ENCODE assay signal across 8 mouse cellular contexts in genomic region chr11:22560503-22561328, GRCm38 (mm10). TPM values are rescaled to one million over a fixed set of nuclear protein-coding genes. Genes with fewer than 3 reads are reported as not detected.
DNase-seq lines count a peak whose midpoint lies in the region; ATAC-seq lines count a peak whose summit lies in the region.

No protein-coding gene starts in this region.

- H3K36me3 ChIP-seq in hindbrain, embryonic 13.5 days: no peaks in the 10 kb centered on the region
- no peaks in the 10 kb centered on the region for H3K36me3 ChIP-seq in midbrain, embryonic 12.5 days

- no peak overlapping the region for H3K4me3 ChIP-seq in hindbrain, embryonic 13.5 days
- no peak overlapping the region for H3K4me3 ChIP-seq in midbrain, embryonic 12.5 days

- peak; percentile 23 for DNase-seq in A20 (ENCODE audit: low read depth, low spot score)
- DNase-seq in cerebellum, adult 18-20 months: peak; percentile 48 to 57
- peak; percentile 87 to 93 for DNase-seq in frontal cortex, postnatal 36 days (ENCODE audit: low spot score in 2 of 2)
- peak; percentile 74 to 78 for DNase-seq in layer of hippocampus, postnatal 14 days (ENCODE audit: low spot score in 2 of 2)
- peak; percentile 79 for DNase-seq in testis, postnatal 10 days (ENCODE audit: low spot score)
- DNase-seq in spleen, postnatal 14 days (ENCODE audit: low spot score in 2 of 2): no peak

- ATAC-seq in hindbrain, embryonic 13.5 days (ENCODE audit: low FRiP score): peak; percentile 87
- ATAC-seq in midbrain, embryonic 12.5 days (ENCODE audit: low FRiP score, low read depth): peak; percentile 82

- H3K4me2 ChIP-seq in hindbrain, embryonic 13.5 days: no peak overlapping the region
- no peak overlapping the region for H3K4me2 ChIP-seq in midbrain, embryonic 12.5 days (replicated peaks)

- H3K9me3 ChIP-seq in hindbrain, embryonic 13.5 days: no peaks in the 10 kb centered on the region
- no peaks in the 10 kb centered on the region for H3K9me3 ChIP-seq in midbrain, embryonic 12.5 days

- H3K4me1 ChIP-seq in hindbrain, embryonic 13.5 days (replicated peaks): peaks cover 14% of the 10 kb centered on the region
- H3K4me1 ChIP-seq in midbrain, embryonic 12.5 days: peaks cover 15% of the 10 kb centered on the region

- peak overlapping the region; percentile 73 for H3K27ac ChIP-seq in hindbrain, embryonic 13.5 days
- peak overlapping the region; percentile 69 for H3K27ac ChIP-seq in midbrain, embryonic 12.5 days (replicated peaks)

- H3K27me3 ChIP-seq in hindbrain, embryonic 13.5 days: no peaks in the 10 kb centered on the region
- H3K27me3 ChIP-seq in midbrain, embryonic 12.5 days: no peaks in the 10 kb centered on the region

- 31% methylated on average over 6 of the region's 6 CpGs for WGBS in hindbrain, embryonic 13.5 days
- 33% methylated on average over 6 of the region's 6 CpGs for WGBS in midbrain, embryonic 12.5 days

- no peak overlapping the region; the same call in 1 of the 2 replicates for H3K9ac ChIP-seq in hindbrain, embryonic 13.5 days
- no peak overlapping the region for H3K9ac ChIP-seq in midbrain, embryonic 12.5 days (replicated peaks)

RNA-seq across cellular contexts. Expression of gene Tmem17, which starts 48.8 kb away (rescaled TPM):
- 21.1 and 22.6 TPM in 2 replicates for polyA plus RNA-seq in hindbrain, embryonic 13.5 days (2015; fragmentation: Nextera tagmentation; extraction: Ambion mirVana)
- 1 to 10 TPM; 5.1 to 5.6 TPM for total RNA-seq in layer of hippocampus, postnatal 14 days (2021)
- polyA plus RNA-seq in midbrain, embryonic 12.5 days (2016; fragmentation: Nextera tagmentation; extraction: Ambion mirVana): 15.1 and 16.0 TPM in 2 replicates

Comparison
In these comparisons a context has a peak if more than half of its experiments do, and no peak if none do; other contexts are left out.
1. DNase-seq: peak in A20 (single experiment), cerebellum, adult 18-20 months (2 of 2), frontal cortex, postnatal 36 days (2 of 2), layer of hippocampus, postnatal 14 days (2 of 2) and testis, postnatal 10 days (single experiment); none in spleen, postnatal 14 days (0 of 2).